Mouse (Mus musculus): ENCODE data around the gene Apba2.

- no peak for TF ChIP-seq CTCF (IDR thresholded peaks at IDR 0.05; ENCODE audit: insufficient read depth, low read depth, low read length)
- no peak for TF ChIP-seq POLR2A (IDR thresholded peaks at IDR 0.05; ENCODE audit: insufficient read depth, low read depth, low read length)
These were observed 150.5 kb downstream of the Apba2 start for GRCm38 (mm10) chr7:64651963-64652362.

All from olfactory bulb, adult 2 months (tissue).